Mouse (Mus musculus) ovary, postnatal 10 days (tissue): ENCODE measurements at regions not wholly inside any gene's neighbourhood (a gene's known extent, or its start where the extent isn't known, plus 50 kb on each side); places are given as distances from the start of the nearest gene placed in this dataset.
"Not testable (repeated sequence)": the region's sequence is repeated elsewhere in the genome, so short reads cannot be mapped to it uniquely, and the experiment has no call there.

ENCODE experiments used
- DNase-seq: peaks from one replicate; pipeline ENCODE4 v3.0.0; 2022; ENCODE audit warnings: low spot score

GRCm38 (mm10) chr4:81593431-81593830 lies 150.8 kb upstream of the Mpdz start:
- not testable (repeated sequence) for DNase-seq

- DNase-seq, result no peak
Measured at GRCm38 (mm10) chr4:81582546-81582945, 139.9 kb upstream of the Mpdz start.

- DNase-seq, result no peak
Measured at GRCm38 (mm10) chr4:81580553-81580952, 137.9 kb upstream of the Mpdz start.

GRCm38 (mm10) chr4:81579389-81580110 lies 136.9 kb upstream of the Mpdz start:
- no peak for DNase-seq

- DNase-seq, result no peak
Measured at GRCm38 (mm10) chr4:81578981-81579380, 136.4 kb upstream of the Mpdz start.

- DNase-seq, result no peak
Measured at GRCm38 (mm10) chr4:81573771-81574170, 131.2 kb upstream of the Mpdz start.

GRCm38 (mm10) chr4:81570736-81571135 lies 128.1 kb upstream of the Mpdz start:
- no peak for DNase-seq

- DNase-seq, result no peak
Measured at GRCm38 (mm10) chr4:81569531-81569930, 126.9 kb upstream of the Mpdz start.

GRCm38 (mm10) chr4:81568404-81568803 lies 125.8 kb upstream of the Mpdz start:
- no peak for DNase-seq

- DNase-seq, result no peak
Measured at GRCm38 (mm10) chr4:81567928-81568327, 125.3 kb upstream of the Mpdz start.

- no peak for DNase-seq
Measured at GRCm38 (mm10) chr4:81566526-81566925, 123.9 kb upstream of the Mpdz start.

GRCm38 (mm10) chr4:81565422-81566395 lies 123.1 kb upstream of the Mpdz start:
- DNase-seq, result no peak

- no peak for DNase-seq
Measured at GRCm38 (mm10) chr4:81564446-81564845, 121.8 kb upstream of the Mpdz start.

GRCm38 (mm10) chr4:81563574-81563973 lies 121.0 kb upstream of the Mpdz start:
- DNase-seq, result no peak

- DNase-seq, result no peak
Measured at GRCm38 (mm10) chr4:81561453-81561852, 118.8 kb upstream of the Mpdz start.

- DNase-seq, result no peak
Measured at GRCm38 (mm10) chr4:81550816-81551215, 108.2 kb upstream of the Mpdz start.

GRCm38 (mm10) chr4:81550256-81550655 lies 107.6 kb upstream of the Mpdz start:
- DNase-seq, result no peak

GRCm38 (mm10) chr4:81540496-81540895 lies 97.9 kb upstream of the Mpdz start:
- no peak for DNase-seq

GRCm38 (mm10) chr4:81539551-81539950 lies 96.9 kb upstream of the Mpdz start:
- DNase-seq, result no peak

GRCm38 (mm10) chr4:81536795-81537194 lies 94.2 kb upstream of the Mpdz start:
- no peak for DNase-seq

GRCm38 (mm10) chr4:81530546-81530945 lies 87.9 kb upstream of the Mpdz start:
- DNase-seq, result no peak

- DNase-seq, result not testable (repeated sequence)
Measured at GRCm38 (mm10) chr4:81519151-81519550, 76.5 kb upstream of the Mpdz start.

- DNase-seq, result no peak
Measured at GRCm38 (mm10) chr4:81514547-81514946, 71.9 kb upstream of the Mpdz start.
